Mouse (Mus musculus) liver, embryonic 14.5 days (tissue): ENCODE measurements at regions not wholly inside any gene's neighbourhood (a gene's known extent, or its start where the extent isn't known, plus 50 kb on each side); places are given as distances from the start of the nearest gene placed in this dataset.

Source experiments
- CTCF ChIP-seq: IDR thresholded peaks from 2 replicates; pipeline ENCODE4 v1.5.1; 2016; ENCODE audit warnings: antibody characterized with exemption, low read depth, control low read depth
- EP300 ChIP-seq: IDR thresholded peaks from 2 replicates; pipeline ENCODE4 v1.6.1; 2016; ENCODE audit warnings: antibody characterized with exemption, low read depth

GRCm38 (mm10) chr13:107113949-107114690, 92.2 kb upstream of the Kif2a start:
- TF ChIP-seq EP300 = no peak
- TF ChIP-seq CTCF = peak; percentile 90
